Mouse (Mus musculus): ENCODE data around the gene Ahcyl1.

- no peak for TF ChIP-seq CTCF (IDR thresholded peaks at IDR 0.05; ENCODE audit: control insufficient read depth, insufficient read depth, insufficient replicate concordance, low read depth, low read length)
- TF ChIP-seq POLR2A (IDR thresholded peaks at IDR 0.05; ENCODE audit: control insufficient read depth, low read depth, low read length), result no peak
Measured at GRCm38 (mm10) chr3:107739966-107740365, 43.6 kb upstream of the Ahcyl1 start.
